Mouse (Mus musculus): ENCODE results near the gene Ttll4. TPM values are rescaled to one million over a fixed set of nuclear protein-coding genes. Genes with fewer than 3 reads are reported as not detected.
A peak's percentile ranks its signal among the peaks of the same experiment; 100 is the strongest.

The Ttll4 gene
- polyA plus RNA-seq, 1 experiment from 2014 or later: 15.8 TPM

- H3K4me2 ChIP-seq: no peak overlapping the region
- 32% methylated on average over 1 of the region's 1 CpGs for WGBS (ENCODE audit: insufficient replicate concordance)
- no peak overlapping the region for H3K4me3 ChIP-seq (ENCODE audit: low read depth, low read length)
- H3K4me1 ChIP-seq (ENCODE audit: control insufficient read depth, insufficient read depth, low read length): peaks cover 16% of the 10 kb centered on the region; the same call in 1 of the 2 replicates
- H3K27ac ChIP-seq (ENCODE audit: low read depth, low read length): peak overlapping the region; percentile 62
- no peaks in the 10 kb centered on the region for H3K27me3 ChIP-seq (ENCODE audit: control insufficient read depth, insufficient read depth, low read length)
- peaks cover 15% of the 10 kb centered on the region for H3K36me3 ChIP-seq (ENCODE audit: control insufficient read depth, insufficient read depth, low read length)
- H3K9me3 ChIP-seq (replicated peaks; ENCODE audit: control insufficient read depth, low read length): no peaks in the 10 kb centered on the region
- H3K9ac ChIP-seq (ENCODE audit: low read depth, low read length): no peak overlapping the region
- peak; percentile 73 for ATAC-seq (replicated peaks; ENCODE audit: insufficient number of reproducible peaks, low FRiP score, low TSS enrichment)
These were observed 37.2 kb downstream of the Ttll4 start for GRCm38 (mm10) chr1:74698791-74699190.

GRCm38 (mm10) chr1:74702142-74702553 is 40.6 kb downstream of the Ttll4 start:
- Histone ChIP-seq H3K9ac (ENCODE audit: low read depth, low read length) (no peak overlapping the region), H3K27me3 (ENCODE audit: control insufficient read depth, insufficient read depth, low read length) (no peaks in the 10 kb centered on the region), H3K9me3 (replicated peaks; ENCODE audit: control insufficient read depth, low read length) (no peaks in the 10 kb centered on the region), H3K4me1 (ENCODE audit: control insufficient read depth, insufficient read depth, low read length) (peaks cover 16% of the 10 kb centered on the region; the same call in 1 of the 2 replicates), H3K27ac (ENCODE audit: low read depth, low read length) (no peak overlapping the region), H3K4me3 (ENCODE audit: low read depth, low read length) (no peak overlapping the region), H3K4me2 (no peak overlapping the region), H3K36me3 (ENCODE audit: control insufficient read depth, insufficient read depth, low read length) (peaks cover 10% of the 10 kb centered on the region; the same call in 1 of the 2 replicates)
- no peak for ATAC-seq (replicated peaks; ENCODE audit: insufficient number of reproducible peaks, low FRiP score, low TSS enrichment)
- 87% methylated on average over 6 of the region's 6 CpGs for WGBS (ENCODE audit: insufficient replicate concordance)

- ATAC-seq (replicated peaks; ENCODE audit: insufficient number of reproducible peaks, low FRiP score, low TSS enrichment): no peak
- Histone ChIP-seq H3K9ac (ENCODE audit: low read depth, low read length) (no peak overlapping the region), H3K9me3 (replicated peaks; ENCODE audit: control insufficient read depth, low read length) (no peaks in the 10 kb centered on the region), H3K27ac (ENCODE audit: low read depth, low read length) (no peak overlapping the region), H3K27me3 (ENCODE audit: control insufficient read depth, insufficient read depth, low read length) (no peaks in the 10 kb centered on the region), H3K4me2 (no peak overlapping the region), H3K4me1 (ENCODE audit: control insufficient read depth, insufficient read depth, low read length) (peaks cover 6% of the 10 kb centered on the region; the same call in 1 of the 2 replicates), H3K36me3 (ENCODE audit: control insufficient read depth, insufficient read depth, low read length) (no peaks in the 10 kb centered on the region), H3K4me3 (ENCODE audit: low read depth, low read length) (no peak overlapping the region)
- WGBS (ENCODE audit: insufficient replicate concordance): 77% methylated on average over 3 of the region's 3 CpGs
These were observed 42.6 kb downstream of the Ttll4 start for GRCm38 (mm10) chr1:74704156-74704555.

DNA sequence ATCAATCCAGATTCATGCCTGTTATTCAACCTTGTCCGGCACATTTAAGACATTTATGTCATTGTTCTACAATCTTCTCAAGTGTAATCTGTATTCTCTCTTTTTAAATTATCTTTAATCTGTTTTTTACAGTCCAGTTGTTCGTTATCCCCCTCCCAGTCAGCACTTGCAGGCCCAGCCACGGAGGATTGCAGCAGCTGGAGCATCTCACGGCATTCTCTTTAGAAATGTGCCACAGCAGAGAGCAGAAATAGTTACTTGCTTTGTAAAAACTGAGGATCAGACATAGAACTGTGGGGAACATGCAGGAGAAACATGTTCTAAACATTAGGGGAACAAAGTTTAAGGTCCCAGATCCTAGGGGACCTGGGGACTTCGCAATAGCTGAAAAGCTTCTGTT is 43.5 kb downstream of the Ttll4 start:
- no peaks in the 10 kb centered on the region for H3K27me3 ChIP-seq (ENCODE audit: control insufficient read depth, insufficient read depth, low read length)
- no peak for ATAC-seq (replicated peaks; ENCODE audit: insufficient number of reproducible peaks, low FRiP score, low TSS enrichment)
- WGBS (ENCODE audit: insufficient replicate concordance): 69% methylated on average over 5 of the region's 5 CpGs
- no peaks in the 10 kb centered on the region for H3K9me3 ChIP-seq (replicated peaks; ENCODE audit: control insufficient read depth, low read length)
- no peak overlapping the region for H3K4me3 ChIP-seq (ENCODE audit: low read depth, low read length)
- no peaks in the 10 kb centered on the region for H3K4me1 ChIP-seq (ENCODE audit: control insufficient read depth, insufficient read depth, low read length)
- H3K27ac ChIP-seq (ENCODE audit: low read depth, low read length): no peak overlapping the region
- H3K4me2 ChIP-seq: no peak overlapping the region
- no peak overlapping the region for H3K9ac ChIP-seq (ENCODE audit: low read depth, low read length)
- no peaks in the 10 kb centered on the region for H3K36me3 ChIP-seq (ENCODE audit: control insufficient read depth, insufficient read depth, low read length)

GRCm38 (mm10) chr1:74709566-74709965 is 48.0 kb downstream of the Ttll4 start:
- H3K27ac ChIP-seq (ENCODE audit: low read depth, low read length): no peak overlapping the region
- no peak overlapping the region for H3K4me2 ChIP-seq
- no peaks in the 10 kb centered on the region for H3K9me3 ChIP-seq (replicated peaks; ENCODE audit: control insufficient read depth, low read length)
- peaks cover 7% of the 10 kb centered on the region for H3K4me1 ChIP-seq (ENCODE audit: control insufficient read depth, insufficient read depth, low read length)
- no peaks in the 10 kb centered on the region for H3K36me3 ChIP-seq (ENCODE audit: control insufficient read depth, insufficient read depth, low read length)
- no peak for ATAC-seq (replicated peaks; ENCODE audit: insufficient number of reproducible peaks, low FRiP score, low TSS enrichment)
- H3K4me3 ChIP-seq (ENCODE audit: low read depth, low read length): no peak overlapping the region
- no peaks in the 10 kb centered on the region for H3K27me3 ChIP-seq (ENCODE audit: control insufficient read depth, insufficient read depth, low read length)
- 39% methylated on average over 6 of the region's 6 CpGs for WGBS (ENCODE audit: insufficient replicate concordance)
- H3K9ac ChIP-seq (ENCODE audit: low read depth, low read length): no peak overlapping the region

- no peak for ATAC-seq (replicated peaks; ENCODE audit: insufficient number of reproducible peaks, low FRiP score, low TSS enrichment)
- Histone ChIP-seq H3K27me3 (ENCODE audit: control insufficient read depth, insufficient read depth, low read length) (no peaks in the 10 kb centered on the region), H3K4me3 (ENCODE audit: low read depth, low read length) (no peak overlapping the region), H3K9me3 (replicated peaks; ENCODE audit: control insufficient read depth, low read length) (no peaks in the 10 kb centered on the region), H3K4me2 (no peak overlapping the region), H3K4me1 (ENCODE audit: control insufficient read depth, insufficient read depth, low read length) (peaks cover 10% of the 10 kb centered on the region), H3K27ac (ENCODE audit: low read depth, low read length) (no peak overlapping the region), H3K9ac (ENCODE audit: low read depth, low read length) (no peak overlapping the region), H3K36me3 (ENCODE audit: control insufficient read depth, insufficient read depth, low read length) (no peaks in the 10 kb centered on the region)
- 66% methylated on average over 4 of the region's 4 CpGs for WGBS (ENCODE audit: insufficient replicate concordance)
These were observed 50.5 kb downstream of the Ttll4 start for GRCm38 (mm10) chr1:74712046-74712445.

DNA sequence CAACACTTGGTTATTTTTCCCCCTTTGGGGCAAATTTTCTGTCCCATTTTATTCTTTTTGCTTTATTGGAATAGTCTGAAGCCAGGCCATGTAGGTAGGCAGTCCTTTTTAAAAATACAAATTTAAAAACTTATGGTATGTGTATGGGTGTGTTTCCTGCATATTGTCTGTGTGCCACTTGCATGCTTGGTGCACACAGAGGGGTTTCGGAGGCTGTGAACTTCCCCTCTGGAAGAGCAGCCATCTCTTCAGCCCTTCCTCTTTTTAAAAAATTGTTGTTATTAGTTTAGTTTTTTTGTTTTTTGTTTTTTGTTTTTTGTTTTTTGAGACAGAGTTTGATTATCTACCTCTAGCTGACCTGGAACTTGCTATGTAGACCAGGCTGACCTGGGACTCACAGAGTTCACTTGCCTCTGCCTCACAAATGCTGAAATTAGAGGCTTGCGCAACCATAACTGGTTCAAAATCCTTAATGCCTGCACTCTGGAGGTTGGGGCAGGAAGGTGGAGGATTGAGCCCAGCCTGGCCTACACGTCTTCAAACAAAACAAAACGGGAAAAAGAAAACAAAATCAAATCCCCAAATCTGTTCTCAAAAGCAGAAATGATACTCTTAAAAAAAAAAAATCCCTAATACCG is 51.0 kb downstream of the Ttll4 start:
- no peaks in the 10 kb centered on the region for H3K36me3 ChIP-seq (ENCODE audit: control insufficient read depth, insufficient read depth, low read length)
- H3K27ac ChIP-seq (ENCODE audit: low read depth, low read length): no peak overlapping the region
- H3K4me1 ChIP-seq (ENCODE audit: control insufficient read depth, insufficient read depth, low read length): peaks cover 10% of the 10 kb centered on the region
- no peak for ATAC-seq (replicated peaks; ENCODE audit: insufficient number of reproducible peaks, low FRiP score, low TSS enrichment)
- H3K9me3 ChIP-seq (replicated peaks; ENCODE audit: control insufficient read depth, low read length): no peaks in the 10 kb centered on the region
- peak overlapping the region; percentile 89 for H3K4me2 ChIP-seq
- no peaks in the 10 kb centered on the region for H3K27me3 ChIP-seq (ENCODE audit: control insufficient read depth, insufficient read depth, low read length)
- peak overlapping the region; percentile 61 for H3K4me3 ChIP-seq (ENCODE audit: low read depth, low read length)
- WGBS (ENCODE audit: insufficient replicate concordance): 38% methylated on average over 5 of the region's 5 CpGs
- H3K9ac ChIP-seq (ENCODE audit: low read depth, low read length): peak overlapping the region; percentile 85

- H3K27me3 ChIP-seq (ENCODE audit: control insufficient read depth, insufficient read depth, low read length): no peaks in the 10 kb centered on the region
- H3K9ac ChIP-seq (ENCODE audit: low read depth, low read length): peak within 1 kb of the TSS; percentile 85
- H3K4me2 ChIP-seq: peak within 1 kb of the TSS; percentile 89
- H3K27ac ChIP-seq (ENCODE audit: low read depth, low read length): peak within 1 kb of the TSS; percentile 58
- no peaks in the 10 kb centered on the region for H3K36me3 ChIP-seq (ENCODE audit: control insufficient read depth, insufficient read depth, low read length)
- peak within 1 kb of the TSS; percentile 61 for H3K4me3 ChIP-seq (ENCODE audit: low read depth, low read length)
- WGBS (ENCODE audit: insufficient replicate concordance): 2% methylated on average over 35 of the region's 35 CpGs
- H3K9me3 ChIP-seq (replicated peaks; ENCODE audit: control insufficient read depth, low read length): no peaks in the 10 kb centered on the region
- peaks cover 10% of the 10 kb centered on the region for H3K4me1 ChIP-seq (ENCODE audit: control insufficient read depth, insufficient read depth, low read length)
- peak; percentile 59; the same call in 1 of the 2 replicates for ATAC-seq (replicated peaks; ENCODE audit: insufficient number of reproducible peaks, low FRiP score, low TSS enrichment)
These were observed 51.7 kb downstream of the Ttll4 start, which contains the start of gene Cyp27a1 for GRCm38 (mm10) chr1:74713099-74713858. Cyp27a1 (plus strand) TSS chr1:74713574.
